Mouse (Mus musculus) intestine, postnatal 0 days (tissue): ENCODE measurements at regions not wholly inside any gene's neighbourhood (a gene's known extent, or its start where the extent isn't known, plus 50 kb on each side); places are given as distances from the start of the nearest gene placed in this dataset.

Experiments used
- ATAC-seq: fragments of 200-750 bp; cut with Nextera tagmentation; 2 replicates; pipeline ENCODE4 v1.8.0; 2017; ENCODE audit warnings: mild to moderate bottlenecking, moderate TSS enrichment, moderate library complexity
- H3K27ac ChIP-seq: fragments of 300-500 bp; sonication (generic); 2 replicates; pipeline ENCODE4 v1.5.1; 2014; ENCODE audit warnings: mild to moderate bottlenecking, low read depth, low read length, moderate library complexity
- H3K27me3 ChIP-seq: fragments of 300-500 bp; sonication (generic); replicated peaks from 2 replicates; pipeline ENCODE4 v1.6.1; 2014; ENCODE audit warnings: low read length, mixed read lengths; ENCODE audit not compliant: control insufficient read depth, insufficient read depth
- H3K36me3 ChIP-seq: fragments of 300-500 bp; sonication (generic); 2 replicates; pipeline ENCODE4 v1.6.1; 2014; ENCODE audit warnings: mild to moderate bottlenecking, moderate library complexity; ENCODE audit not compliant: control insufficient read depth, insufficient read depth
- H3K4me1 ChIP-seq: fragments of 300-500 bp; sonication (generic); replicated peaks from 2 replicates; pipeline ENCODE4 v1.6.1; 2014; ENCODE audit warnings: antibody characterized with exemption, low read length, mixed read lengths; ENCODE audit not compliant: control insufficient read depth, insufficient read depth
- H3K4me2 ChIP-seq: fragments of 300-500 bp; sonication (generic); replicated peaks from 2 replicates; pipeline ENCODE4 v1.6.1; 2014; ENCODE audit warnings: low read depth, mild to moderate bottlenecking, moderate library complexity
- H3K4me3 ChIP-seq: fragments of 300-500 bp; sonication (generic); 2 replicates; pipeline ENCODE4 v1.5.1; 2014; ENCODE audit warnings: low read depth, low read length
- H3K9ac ChIP-seq: fragments of 300-500 bp; sonication (generic); 2 replicates; pipeline ENCODE4 v1.6.1; 2014; ENCODE audit warnings: mild to moderate bottlenecking, low read depth, low read length
- H3K9me3 ChIP-seq: fragments of 300-500 bp; sonication (generic); 2 replicates; pipeline ENCODE4 v1.6.1; 2016; ENCODE audit warnings: mixed run types; ENCODE audit not compliant: control insufficient read depth
- CTCF ChIP-seq: sonication (generic); IDR thresholded peaks from 2 replicates; pipeline ENCODE4 v1.5.1; 2016; ENCODE audit warnings: low read depth, mild to moderate bottlenecking, control low read depth, antibody characterized with exemption, moderate library complexity
- WGBS: fragments of 180-500 bp; shearing (Covaris S2); extraction: QIAGEN DNeasy Blood & Tissue Kit; methylation state at CpG from one replicate; pipeline ENCODE4 v1.1.7; 2014; 5-methylcytosine and 5-hydroxymethylcytosine counted together

DNA sequence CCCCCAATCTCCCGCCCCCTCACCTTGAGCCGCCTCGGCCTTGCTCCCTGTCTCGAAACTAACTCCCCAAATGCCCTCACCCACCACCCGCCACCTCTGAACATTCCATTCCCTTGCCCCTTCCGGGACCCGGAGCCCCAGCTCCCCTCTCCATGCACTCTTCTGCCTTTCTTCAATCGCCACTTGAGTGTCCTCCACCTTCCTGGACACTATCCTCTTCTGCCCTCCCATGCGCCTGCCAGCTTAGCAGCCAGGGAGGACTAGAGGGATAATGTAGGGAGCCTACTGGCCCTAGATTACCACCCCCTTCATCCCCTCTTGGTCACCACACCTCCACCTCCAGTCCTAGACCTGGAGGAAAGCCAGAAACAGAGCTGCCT lies 352.3 kb downstream of the Bcor start:
- no peak overlapping the region for H3K27ac ChIP-seq
- WGBS, result 18% methylated on average over 9 of the region's 9 CpGs

DNA sequence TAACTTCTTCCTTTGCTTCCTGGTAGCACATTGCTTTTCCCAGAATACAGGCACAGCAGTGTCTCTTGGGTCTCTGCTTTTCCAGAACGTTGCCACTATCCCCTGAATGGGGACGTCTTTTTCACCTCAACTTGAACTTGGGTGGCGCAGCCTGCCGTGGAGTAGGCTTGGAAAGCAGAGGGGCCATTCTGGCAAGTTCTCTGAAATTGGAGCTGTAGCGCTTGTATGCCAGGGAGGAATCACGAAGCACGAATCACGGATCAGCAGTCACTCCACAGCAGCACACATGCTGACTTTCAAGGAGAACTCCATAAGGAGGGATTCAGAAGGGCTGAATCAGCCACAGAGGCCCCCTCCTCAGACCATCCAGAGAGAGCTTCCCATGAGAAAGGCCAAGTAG lies 351.2 kb downstream of the Bcor start:
- no peaks in the 10 kb centered on the region for H3K36me3 ChIP-seq
- peaks cover 17% of the 10 kb centered on the region; the same call in 1 of the 2 replicates for H3K27me3 ChIP-seq
- WGBS, result 75% methylated on average over 8 of the region's 8 CpGs
- no peak overlapping the region for H3K9ac ChIP-seq
- no peaks in the 10 kb centered on the region for H3K4me1 ChIP-seq
- TF ChIP-seq CTCF, result no peak
- no peaks in the 10 kb centered on the region for H3K9me3 ChIP-seq
- H3K27ac ChIP-seq, result no peak overlapping the region
- no peak overlapping the region for H3K4me2 ChIP-seq
- H3K4me3 ChIP-seq, result no peak overlapping the region
- no peak for ATAC-seq

More for the DNA sequence above, 352.3 kb downstream of the Bcor start:
- peaks cover 17% of the 10 kb centered on the region; the same call in 1 of the 2 replicates for H3K27me3 ChIP-seq
- no peaks in the 10 kb centered on the region for H3K9me3 ChIP-seq
- H3K9ac ChIP-seq, result no peak overlapping the region
- no peaks in the 10 kb centered on the region for H3K4me1 ChIP-seq
- ATAC-seq, result no peak
- TF ChIP-seq CTCF, result no peak
- H3K4me3 ChIP-seq, result peak overlapping the region; percentile 45
- H3K36me3 ChIP-seq, result no peaks in the 10 kb centered on the region
- peak overlapping the region; percentile 81 for H3K4me2 ChIP-seq

DNA sequence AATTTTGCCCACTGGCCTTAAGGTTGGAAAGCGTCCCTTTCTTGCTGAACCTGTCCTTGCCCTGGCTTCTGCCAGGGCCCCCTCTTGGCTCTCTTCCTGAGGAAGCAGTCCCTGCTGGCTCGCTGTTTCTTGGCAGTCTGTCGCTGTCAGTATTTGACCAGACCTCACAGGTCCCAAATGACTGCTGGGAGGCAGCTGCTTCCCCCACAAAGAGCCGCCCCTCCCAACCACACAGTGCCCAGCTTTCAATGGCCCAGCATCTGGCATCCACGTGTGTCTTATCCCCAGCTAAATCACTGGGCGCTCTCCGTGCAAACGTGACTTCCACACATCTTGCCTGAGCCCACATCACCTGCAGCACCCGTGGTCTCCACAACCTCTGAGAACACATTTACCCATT lies 345.3 kb downstream of the Bcor start:
- 59% methylated on average over 9 of the region's 9 CpGs for WGBS

DNA sequence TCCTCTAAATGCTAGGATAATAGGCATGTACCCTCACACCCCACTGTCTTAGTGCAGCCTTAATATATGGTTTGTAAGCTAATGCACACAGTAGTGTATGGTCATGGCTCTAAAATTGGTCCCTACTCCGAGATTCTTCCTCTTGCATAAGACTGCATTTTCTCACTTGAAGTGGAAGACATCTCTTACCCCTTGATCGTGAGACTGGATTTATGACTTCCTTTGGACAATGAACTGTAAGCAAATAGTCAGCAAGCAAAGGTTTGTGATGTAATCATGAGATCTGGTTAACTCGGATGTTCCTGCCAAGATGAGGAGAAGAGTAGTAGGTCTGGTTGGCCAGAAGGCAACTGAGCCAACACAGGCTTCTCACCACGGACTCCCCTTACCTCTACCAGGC lies 344.3 kb downstream of the Bcor start:
- H3K27me3 ChIP-seq, result no peaks in the 10 kb centered on the region
- no peak overlapping the region for H3K4me3 ChIP-seq
- no peak for ATAC-seq
- no peaks in the 10 kb centered on the region for H3K9me3 ChIP-seq
- no peaks in the 10 kb centered on the region for H3K36me3 ChIP-seq
- H3K4me2 ChIP-seq, result no peak overlapping the region
- H3K27ac ChIP-seq, result no peak overlapping the region
- no peak for TF ChIP-seq CTCF
- no peaks in the 10 kb centered on the region for H3K4me1 ChIP-seq
- WGBS, result 40% methylated on average over 4 of the region's 4 CpGs
- no peak overlapping the region for H3K9ac ChIP-seq

More for the DNA sequence above, 345.3 kb downstream of the Bcor start:
- Histone ChIP-seq H3K4me3 (no peak overlapping the region), H3K27me3 (no peaks in the 10 kb centered on the region), H3K9me3 (no peaks in the 10 kb centered on the region), H3K4me2 (no peak overlapping the region), H3K9ac (no peak overlapping the region), H3K36me3 (no peaks in the 10 kb centered on the region), H3K27ac (no peak overlapping the region), H3K4me1 (no peaks in the 10 kb centered on the region)
- TF ChIP-seq CTCF, result no peak
- no peak for ATAC-seq

GRCm38 (mm10) chrX:11818634-11819033 lies 341.5 kb downstream of the Bcor start:
- ATAC-seq, result no peak
- Histone ChIP-seq H3K27ac (no peak overlapping the region), H3K36me3 (no peaks in the 10 kb centered on the region), H3K4me2 (no peak overlapping the region), H3K4me3 (no peak overlapping the region), H3K27me3 (no peaks in the 10 kb centered on the region), H3K9ac (no peak overlapping the region), H3K9me3 (no peaks in the 10 kb centered on the region), H3K4me1 (no peaks in the 10 kb centered on the region)
- no peak for TF ChIP-seq CTCF
- 93% methylated on average over 3 of the region's 3 CpGs for WGBS

- Histone ChIP-seq H3K4me2 (no peak overlapping the region), H3K4me3 (no peak overlapping the region), H3K27me3 (no peaks in the 10 kb centered on the region), H3K36me3 (no peaks in the 10 kb centered on the region), H3K9me3 (no peaks in the 10 kb centered on the region), H3K9ac (no peak overlapping the region), H3K27ac (no peak overlapping the region), H3K4me1 (no peaks in the 10 kb centered on the region)
- TF ChIP-seq CTCF, result no peak
- 52% methylated on average over 2 of the region's 2 CpGs for WGBS
- no peak for ATAC-seq
Observed at GRCm38 (mm10) chrX:11821165-11821564, 339.0 kb downstream of the Bcor start.
